Mouse (Mus musculus) myocyte (in vitro differentiated cells): ENCODE measurements around the gene Rpl29.

Experiments used
- CEBPB ChIP-seq: IDR thresholded peaks from 2 replicates; pipeline ENCODE4 v1.6.1; 2011; ENCODE audit warnings: mild to moderate bottlenecking, moderate library complexity; ENCODE audit not compliant: poor library complexity, insufficient read depth, severe bottlenecking
- MAX ChIP-seq: IDR thresholded peaks from one replicate; pipeline ENCODE4 v1.6.1; 2011; ENCODE audit warnings: low read depth, mild to moderate bottlenecking, control low read depth
- MYOD1 ChIP-seq, 3 experiments: IDR thresholded peaks; one replicate each; pipeline ENCODE4 v1.6.1; 2011; ENCODE audit warnings: control low read depth in 2 of 3, low read depth in 2 of 3, mild to moderate bottlenecking in 2 of 3, moderate library complexity in 1 of 3; ENCODE audit not compliant: insufficient read length in 2 of 3, control insufficient read depth in 1 of 3
- POLR2A ChIP-seq: IDR thresholded peaks from one replicate; pipeline ENCODE4 v1.6.1; 2011; ENCODE audit warnings: low read depth, mild to moderate bottlenecking, control low read depth, moderate library complexity; ENCODE audit not compliant: insufficient read length
- POLR2AphosphoS2 ChIP-seq: IDR thresholded peaks from one replicate; pipeline ENCODE4 v1.6.1; 2011; ENCODE audit warnings: low read depth, control low read depth; ENCODE audit not compliant: insufficient read length
- TCF12 ChIP-seq: IDR thresholded peaks from one replicate; pipeline ENCODE4 v1.6.1; 2011; ENCODE audit warnings: mild to moderate bottlenecking, control low read depth; ENCODE audit not compliant: poor library complexity, insufficient read depth, severe bottlenecking
- TCF3 ChIP-seq: IDR thresholded peaks from one replicate; pipeline ENCODE4 v1.6.1; 2011; ENCODE audit warnings: low read depth, control low read depth; ENCODE audit not compliant: insufficient read length
- USF1 ChIP-seq: IDR thresholded peaks from one replicate; pipeline ENCODE4 v1.6.1; 2011; ENCODE audit warnings: low read depth, mild to moderate bottlenecking, control low read depth, moderate library complexity

DNA sequence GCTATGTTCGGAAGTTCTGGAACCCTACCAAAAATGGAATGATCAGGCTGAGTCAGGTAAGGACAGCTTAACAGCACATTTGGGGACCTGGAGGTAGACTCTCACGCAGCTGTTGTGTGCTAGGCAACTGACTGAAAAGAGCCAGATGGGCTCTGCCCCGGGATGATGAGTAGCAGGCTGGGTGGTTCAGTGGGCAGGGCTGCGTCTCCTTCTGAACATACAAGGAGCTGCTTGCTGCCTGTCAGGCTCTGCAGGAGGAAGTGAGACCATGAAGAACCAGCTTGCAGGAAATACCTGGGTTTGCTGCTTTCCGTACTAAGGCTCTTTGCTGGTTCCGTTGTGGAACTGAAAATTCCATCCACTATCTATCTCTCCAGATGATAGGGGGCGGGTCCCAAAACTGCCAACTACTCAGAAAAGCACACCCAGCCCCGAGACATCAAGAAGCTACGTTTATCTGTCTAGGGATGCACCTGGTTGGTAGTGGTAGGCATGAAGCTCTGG lies 18.1 kb upstream of the Rpl29 start:
- TF ChIP-seq MAX = no peak
- peak in 2 of 3 experiments; percentile 26 to 63 for TF ChIP-seq MYOD1 (IDR thresholded peaks at IDR 0.05; ENCODE audit: control insufficient read depth in 1 of 3, insufficient read length in 2 of 3, low read depth in 2 of 3)
- no peak for TF ChIP-seq CEBPB
- TF ChIP-seq POLR2A = no peak
- TF ChIP-seq TCF3 = no peak
- no peak for TF ChIP-seq USF1
- no peak for TF ChIP-seq TCF12
- no peak for TF ChIP-seq POLR2AphosphoS2
